Mouse (Mus musculus): ENCODE results near the gene Ints3.
"Not testable (repeated sequence)": the region's sequence is repeated elsewhere in the genome, so short reads cannot be mapped to it uniquely, and the experiment has no call there.

Gene Ints3

DNA sequence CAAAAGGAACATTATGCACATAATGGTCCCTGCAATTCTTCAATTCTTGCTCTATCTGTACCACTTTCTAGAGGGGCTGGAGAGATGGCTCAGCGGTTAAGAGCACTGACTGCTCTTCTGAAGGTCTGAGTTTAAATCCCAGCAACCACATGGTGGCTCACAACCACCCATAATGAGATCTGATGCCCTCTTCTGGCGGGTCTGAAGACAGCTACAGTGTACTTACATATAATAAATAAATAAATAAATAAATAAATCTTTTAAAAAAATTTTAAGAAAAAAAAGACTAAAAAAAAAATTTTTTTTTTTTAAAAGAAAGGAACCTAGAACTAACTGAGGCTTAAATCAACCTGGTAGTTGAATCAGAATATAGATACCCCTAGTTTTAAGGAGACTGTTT lies 90.6 kb downstream of the Ints3 start:
- not testable (repeated sequence) for DNase-seq
